Mouse (Mus musculus): ENCODE data around the gene Rhoj. TPM values are rescaled to one million over a fixed set of nuclear protein-coding genes. Genes with fewer than 3 reads are reported as not detected.

The Rhoj gene
- polyA plus RNA-seq, 1 experiment = 14.1 TPM

DNA sequence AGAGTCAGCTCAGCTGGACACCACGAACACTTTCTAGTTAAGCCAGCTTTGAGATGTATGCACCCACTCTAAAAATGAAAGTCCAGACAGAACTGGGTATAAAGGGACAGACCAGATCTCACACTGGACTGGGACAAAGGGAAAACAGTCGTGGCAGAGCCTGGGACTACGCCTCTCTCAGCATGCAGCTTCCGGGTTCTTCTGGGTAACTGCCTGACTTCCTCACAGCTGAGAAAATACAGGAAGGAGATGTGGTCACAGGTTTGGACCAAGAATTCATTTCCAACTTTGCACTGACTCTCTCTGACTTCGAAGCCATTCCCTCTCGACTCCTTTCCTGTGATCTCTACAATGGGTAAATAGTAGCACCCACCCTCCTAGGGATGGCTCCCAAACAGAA, 106.9 kb downstream of the Rhoj start:
- Histone ChIP-seq H3ac (ENCODE audit: control insufficient read depth, insufficient read length) (no peak overlapping the region), H3K36me3 (ENCODE audit: control insufficient read depth, insufficient read depth) (no peaks in the 10 kb centered on the region), H3K4me2 (ENCODE audit: low read depth) (no peak overlapping the region), H3K79me2 (ENCODE audit: control insufficient read depth, insufficient read depth) (no peaks in the 10 kb centered on the region), H3K27me3 (ENCODE audit: control insufficient read depth, insufficient read depth, insufficient read length) (no peaks in the 10 kb centered on the region), H3K4me3 (no peak overlapping the region)
- no peak for TF ChIP-seq MYOD1 (IDR thresholded peaks at IDR 0.05; ENCODE audit: control insufficient read depth in 1 of 3, insufficient read length in 2 of 3, low read depth in 2 of 3)

GRCm38 (mm10) chr12:75416681-75417080, 108.6 kb downstream of the Rhoj start, which contains the start of gene Gphb5:
TSS of gene Gphb5 (minus strand) at chr12:75416781.
- H3K4me3 ChIP-seq = no peak within 1 kb of the TSS
- H3K36me3 ChIP-seq (ENCODE audit: control insufficient read depth, insufficient read depth) = no peaks in the 10 kb centered on the region
- no peak within 1 kb of the TSS for H3ac ChIP-seq (ENCODE audit: control insufficient read depth, insufficient read length)
- no peak for TF ChIP-seq SRF (IDR thresholded peaks at IDR 0.05; ENCODE audit: control insufficient read depth, insufficient read length, low read depth)
- no peak for TF ChIP-seq MYOD1 (IDR thresholded peaks at IDR 0.05; ENCODE audit: control insufficient read depth in 1 of 3, insufficient read length in 2 of 3, low read depth in 2 of 3)
- TF ChIP-seq CEBPB (IDR thresholded peaks at IDR 0.05; ENCODE audit: insufficient read depth, poor library complexity, severe bottlenecking) = no peak
- TF ChIP-seq E2F4 (IDR thresholded peaks at IDR 0.05; ENCODE audit: insufficient read depth) = no peak
- TF ChIP-seq MAX (IDR thresholded peaks at IDR 0.05; ENCODE audit: low read depth) = no peak
- TF ChIP-seq TCF3 (IDR thresholded peaks at IDR 0.05; ENCODE audit: insufficient read length, low read depth) = no peak
- TF ChIP-seq MYOG (IDR thresholded peaks at IDR 0.05; ENCODE audit: control insufficient read depth in 1 of 3, insufficient read depth in 1 of 3, insufficient read length in 2 of 3, low read depth in 2 of 3) = no peak
- TF ChIP-seq USF1 (IDR thresholded peaks at IDR 0.05; ENCODE audit: low read depth) = no peak
- TF ChIP-seq TCF12 (IDR thresholded peaks at IDR 0.05; ENCODE audit: insufficient read depth, poor library complexity, severe bottlenecking) = no peak
- TF ChIP-seq POLR2A (IDR thresholded peaks at IDR 0.05; ENCODE audit: insufficient read length, low read depth) = no peak
- no peak for TF ChIP-seq POLR2AphosphoS2 (IDR thresholded peaks at IDR 0.05; ENCODE audit: insufficient read length, low read depth)
- TF ChIP-seq REST (IDR thresholded peaks at IDR 0.05; ENCODE audit: insufficient read depth, insufficient read length) = no peak
- no peak within 1 kb of the TSS for H3K4me2 ChIP-seq (ENCODE audit: low read depth)
- no peaks in the 10 kb centered on the region for H3K79me2 ChIP-seq (ENCODE audit: control insufficient read depth, insufficient read depth)
- H3K27me3 ChIP-seq (ENCODE audit: control insufficient read depth, insufficient read depth, insufficient read length) = no peaks in the 10 kb centered on the region

- TF ChIP-seq POLR2AphosphoS2 (IDR thresholded peaks at IDR 0.05; ENCODE audit: insufficient read length, low read depth) (no peak), USF1 (IDR thresholded peaks at IDR 0.05; ENCODE audit: low read depth) (no peak), POLR2A (IDR thresholded peaks at IDR 0.05; ENCODE audit: insufficient read length, low read depth) (no peak), MYOD1 (IDR thresholded peaks at IDR 0.05; ENCODE audit: control insufficient read depth in 1 of 3, insufficient read length in 2 of 3, low read depth in 2 of 3) (no peak), CEBPB (IDR thresholded peaks at IDR 0.05; ENCODE audit: insufficient read depth, poor library complexity, severe bottlenecking) (no peak), MYOG (IDR thresholded peaks at IDR 0.05; ENCODE audit: control insufficient read depth in 1 of 3, insufficient read depth in 1 of 3, insufficient read length in 2 of 3, low read depth in 2 of 3) (no peak), TCF12 (IDR thresholded peaks at IDR 0.05; ENCODE audit: insufficient read depth, poor library complexity, severe bottlenecking) (no peak), SRF (IDR thresholded peaks at IDR 0.05; ENCODE audit: control insufficient read depth, insufficient read length, low read depth) (no peak), E2F4 (IDR thresholded peaks at IDR 0.05; ENCODE audit: insufficient read depth) (no peak), REST (IDR thresholded peaks at IDR 0.05; ENCODE audit: insufficient read depth, insufficient read length) (no peak), MAX (IDR thresholded peaks at IDR 0.05; ENCODE audit: low read depth) (no peak), TCF3 (IDR thresholded peaks at IDR 0.05; ENCODE audit: insufficient read length, low read depth) (no peak)
- no peak overlapping the region for H3K4me3 ChIP-seq
- H3K4me2 ChIP-seq (ENCODE audit: low read depth) = no peak overlapping the region
- H3ac ChIP-seq (ENCODE audit: control insufficient read depth, insufficient read length) = no peak overlapping the region
- H3K27me3 ChIP-seq (ENCODE audit: control insufficient read depth, insufficient read depth, insufficient read length) = no peaks in the 10 kb centered on the region
- H3K79me2 ChIP-seq (ENCODE audit: control insufficient read depth, insufficient read depth) = no peaks in the 10 kb centered on the region
- H3K36me3 ChIP-seq (ENCODE audit: control insufficient read depth, insufficient read depth) = no peaks in the 10 kb centered on the region
These were observed 116.2 kb downstream of the Rhoj start for GRCm38 (mm10) chr12:75424359-75424758.

- Histone ChIP-seq H3K27me3 (ENCODE audit: control insufficient read depth, insufficient read depth, insufficient read length) (no peaks in the 10 kb centered on the region), H3K79me2 (ENCODE audit: control insufficient read depth, insufficient read depth) (no peaks in the 10 kb centered on the region), H3K4me3 (no peak overlapping the region), H3ac (ENCODE audit: control insufficient read depth, insufficient read length) (no peak overlapping the region), H3K36me3 (ENCODE audit: control insufficient read depth, insufficient read depth) (no peaks in the 10 kb centered on the region), H3K4me2 (ENCODE audit: low read depth) (no peak overlapping the region)
- TF ChIP-seq SRF (IDR thresholded peaks at IDR 0.05; ENCODE audit: control insufficient read depth, insufficient read length, low read depth) = no peak
- TF ChIP-seq REST (IDR thresholded peaks at IDR 0.05; ENCODE audit: insufficient read depth, insufficient read length) = no peak
- no peak for TF ChIP-seq POLR2AphosphoS2 (IDR thresholded peaks at IDR 0.05; ENCODE audit: insufficient read length, low read depth)
These were observed 116.7 kb downstream of the Rhoj start for GRCm38 (mm10) chr12:75424817-75425216.

GRCm38 (mm10) chr12:75425882-75426281, 117.8 kb downstream of the Rhoj start:
- H3K4me2 ChIP-seq (ENCODE audit: low read depth) = peak overlapping the region; percentile 14
- H3K79me2 ChIP-seq (ENCODE audit: control insufficient read depth, insufficient read depth) = no peaks in the 10 kb centered on the region
- TF ChIP-seq CEBPB (IDR thresholded peaks at IDR 0.05; ENCODE audit: insufficient read depth, poor library complexity, severe bottlenecking) (0 out of 2 replicates have a peak, but pooled peaks have one; percentile 33), REST (IDR thresholded peaks at IDR 0.05; ENCODE audit: insufficient read depth, insufficient read length) (no peak), SRF (IDR thresholded peaks at IDR 0.05; ENCODE audit: control insufficient read depth, insufficient read length, low read depth) (no peak), USF1 (IDR thresholded peaks at IDR 0.05; ENCODE audit: low read depth) (no peak), E2F4 (IDR thresholded peaks at IDR 0.05; ENCODE audit: insufficient read depth) (no peak), POLR2A (IDR thresholded peaks at IDR 0.05; ENCODE audit: insufficient read length, low read depth) (no peak), MYOD1 (IDR thresholded peaks at IDR 0.05; ENCODE audit: control insufficient read depth in 1 of 3, insufficient read length in 2 of 3, low read depth in 2 of 3) (no peak)
- H3K27me3 ChIP-seq (ENCODE audit: control insufficient read depth, insufficient read depth, insufficient read length) = no peaks in the 10 kb centered on the region
- H3ac ChIP-seq (ENCODE audit: control insufficient read depth, insufficient read length) = no peak overlapping the region
- no peaks in the 10 kb centered on the region for H3K36me3 ChIP-seq (ENCODE audit: control insufficient read depth, insufficient read depth)
- H3K4me3 ChIP-seq = no peak overlapping the region
